Mouse (Mus musculus): ENCODE measurements around the gene Gpr35.

DNA sequence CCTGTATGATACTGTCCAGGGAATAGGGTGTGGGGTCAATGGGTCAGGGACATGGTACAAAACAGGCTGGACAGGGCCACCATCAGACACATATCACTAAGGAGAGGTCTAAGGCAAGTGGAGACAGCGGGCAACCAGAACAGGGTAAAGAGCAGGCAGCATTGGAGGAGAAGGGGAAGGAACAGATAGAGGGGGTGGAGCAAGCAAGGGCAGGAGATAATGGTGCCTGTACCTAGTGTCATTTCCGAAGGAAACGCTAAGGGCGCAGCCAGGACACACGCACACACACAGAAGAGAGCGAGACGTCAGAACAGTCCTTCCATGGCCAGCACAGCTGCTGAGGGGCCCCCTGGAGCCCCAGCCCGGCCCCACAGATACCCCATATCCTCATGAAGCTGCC lies 75.9 kb downstream of the Gpr35 start:
- no peak for TF ChIP-seq POLR2A (IDR thresholded peaks at IDR 0.05; ENCODE audit: insufficient read length, low read depth)
- TF ChIP-seq MYOG (IDR thresholded peaks at IDR 0.05; ENCODE audit: control insufficient read depth in 1 of 3, insufficient read depth in 1 of 3, insufficient read length in 2 of 3, low read depth in 2 of 3): no peak
- TF ChIP-seq POLR2AphosphoS2 (IDR thresholded peaks at IDR 0.05; ENCODE audit: insufficient read length, low read depth): no peak
- TF ChIP-seq USF1 (IDR thresholded peaks at IDR 0.05; ENCODE audit: low read depth): no peak
- TF ChIP-seq TCF12 (IDR thresholded peaks at IDR 0.05; ENCODE audit: insufficient read depth, poor library complexity, severe bottlenecking): no peak
- no peak for TF ChIP-seq MYOD1 (IDR thresholded peaks at IDR 0.05; ENCODE audit: control insufficient read depth in 1 of 3, insufficient read length in 2 of 3, low read depth in 2 of 3)
- no peak for TF ChIP-seq REST (IDR thresholded peaks at IDR 0.05; ENCODE audit: insufficient read depth, insufficient read length)
- no peak for TF ChIP-seq CEBPB (IDR thresholded peaks at IDR 0.05; ENCODE audit: insufficient read depth, poor library complexity, severe bottlenecking)
- no peak for TF ChIP-seq MAX (IDR thresholded peaks at IDR 0.05; ENCODE audit: low read depth)
- TF ChIP-seq SRF (IDR thresholded peaks at IDR 0.05; ENCODE audit: control insufficient read depth, insufficient read length, low read depth): no peak
- no peak for TF ChIP-seq E2F4 (IDR thresholded peaks at IDR 0.05; ENCODE audit: insufficient read depth)
